Mouse (Mus musculus) embryo, embryonic 9.5 days (tissue): ENCODE measurements around the gene Ly6g5b.

ENCODE experiments used
- DNase-seq: peaks from one replicate; pipeline ENCODE4 v3.0.0-alpha.2; 2017; ENCODE audit errors: extremely low spot score

Ly6g5b gene

GRCm38 (mm10) chr17:35105740-35106389, 9.4 kb downstream of the Ly6g5b start:
- peak; percentile 23 for DNase-seq

DNA sequence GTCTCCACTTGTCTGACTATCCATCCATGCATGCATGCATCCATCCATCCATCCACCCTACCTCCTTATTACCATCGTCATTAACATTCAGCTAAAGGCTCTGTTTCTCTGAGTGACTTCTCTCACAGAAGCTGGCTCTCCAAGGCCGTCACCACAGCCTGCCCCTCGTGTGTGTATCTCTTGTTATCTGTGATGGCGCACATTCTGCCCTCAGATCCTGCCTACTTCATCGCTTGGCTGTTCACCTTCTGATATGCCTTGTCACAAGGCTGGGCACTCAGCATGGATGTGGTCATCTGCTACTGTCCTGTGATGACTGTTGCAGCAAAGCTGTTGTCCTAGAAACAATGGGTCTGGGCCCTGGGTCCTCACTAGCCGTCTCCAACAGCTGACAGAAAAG, 10.5 kb downstream of the Ly6g5b start:
- DNase-seq, result no peak

DNA sequence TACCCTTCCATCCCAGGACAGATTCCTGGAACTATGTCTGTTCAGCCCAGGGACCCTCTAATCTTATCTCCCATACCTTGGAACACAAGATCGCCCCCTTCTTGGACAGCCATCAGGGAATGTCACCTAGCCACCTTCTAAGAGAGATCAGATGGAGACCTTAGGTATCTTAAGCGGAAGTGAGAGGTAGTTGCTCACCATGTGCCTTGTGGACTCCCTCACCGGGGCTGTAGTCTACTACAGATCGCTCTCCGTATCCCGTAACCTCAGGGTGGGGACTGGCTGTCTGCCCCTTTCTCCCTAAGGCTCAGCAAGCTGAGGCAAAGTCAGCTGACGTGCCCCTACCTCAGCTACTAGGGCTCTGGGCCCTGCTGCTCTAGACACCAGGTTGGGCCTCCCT, 11.1 kb downstream of the Ly6g5b start:
- no peak for DNase-seq

DNA sequence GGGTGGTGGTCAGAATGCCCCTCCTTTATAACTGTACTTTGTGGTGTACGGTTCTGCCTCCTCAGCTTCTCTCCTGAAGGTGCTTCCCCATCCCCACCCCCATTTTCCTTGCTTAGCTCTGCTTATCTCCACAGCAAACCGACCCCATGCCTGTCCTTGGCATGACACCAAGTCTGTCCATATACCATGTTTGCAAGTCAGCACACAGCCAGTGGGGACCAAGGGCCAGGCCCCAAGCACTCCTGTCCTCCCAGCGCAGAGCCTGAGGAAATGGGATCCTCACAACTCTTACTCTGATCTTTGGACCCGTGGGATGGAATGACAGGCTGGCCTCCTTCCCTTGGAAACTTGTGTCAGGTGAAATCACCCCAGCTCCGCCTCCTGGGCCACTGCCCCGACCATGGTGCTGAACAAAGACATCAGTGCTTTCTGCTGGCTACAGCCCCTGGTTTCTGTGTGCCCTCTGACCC, 12.0 kb downstream of the Ly6g5b start:
- DNase-seq, result no peak

- DNase-seq, result no peak
Measured at GRCm38 (mm10) chr17:35102299-35102698, 12.9 kb downstream of the Ly6g5b start.

- no peak for DNase-seq
Measured at GRCm38 (mm10) chr17:35101161-35101560, 14.1 kb downstream of the Ly6g5b start.

GRCm38 (mm10) chr17:35100196-35100765, 14.9 kb downstream of the Ly6g5b start:
- no peak for DNase-seq

DNA sequence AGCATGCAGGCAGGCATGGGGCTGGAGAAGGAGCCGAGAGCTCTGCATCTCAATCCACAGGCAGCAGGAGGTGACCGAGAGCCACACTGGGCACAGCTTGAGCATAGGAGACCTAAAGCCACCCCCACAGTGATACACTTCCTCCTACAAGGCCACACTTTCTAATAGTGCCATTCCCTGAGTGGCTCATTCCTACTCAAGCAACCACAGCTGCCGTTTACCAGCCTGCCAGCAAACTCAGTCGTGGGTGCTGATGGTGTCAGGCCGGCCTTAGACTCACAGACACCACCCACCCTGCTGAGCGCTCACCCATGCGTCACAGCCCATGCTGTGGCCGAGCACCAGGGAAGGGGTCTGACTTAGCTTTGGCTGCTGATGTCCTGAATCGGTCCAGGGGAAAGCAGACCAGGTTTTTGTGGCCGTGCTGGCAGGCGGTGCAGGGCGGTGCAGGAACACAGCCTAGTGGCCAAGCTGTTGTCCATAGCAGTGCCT, 18.0 kb downstream of the Ly6g5b start:
- DNase-seq, result no peak

GRCm38 (mm10) chr17:35096597-35096996, 18.6 kb downstream of the Ly6g5b start:
- no peak for DNase-seq

- no peak for DNase-seq
Measured at GRCm38 (mm10) chr17:35094475-35095365, 20.5 kb downstream of the Ly6g5b start.

GRCm38 (mm10) chr17:35092403-35093198, 22.6 kb downstream of the Ly6g5b start:
- no peak for DNase-seq

DNA sequence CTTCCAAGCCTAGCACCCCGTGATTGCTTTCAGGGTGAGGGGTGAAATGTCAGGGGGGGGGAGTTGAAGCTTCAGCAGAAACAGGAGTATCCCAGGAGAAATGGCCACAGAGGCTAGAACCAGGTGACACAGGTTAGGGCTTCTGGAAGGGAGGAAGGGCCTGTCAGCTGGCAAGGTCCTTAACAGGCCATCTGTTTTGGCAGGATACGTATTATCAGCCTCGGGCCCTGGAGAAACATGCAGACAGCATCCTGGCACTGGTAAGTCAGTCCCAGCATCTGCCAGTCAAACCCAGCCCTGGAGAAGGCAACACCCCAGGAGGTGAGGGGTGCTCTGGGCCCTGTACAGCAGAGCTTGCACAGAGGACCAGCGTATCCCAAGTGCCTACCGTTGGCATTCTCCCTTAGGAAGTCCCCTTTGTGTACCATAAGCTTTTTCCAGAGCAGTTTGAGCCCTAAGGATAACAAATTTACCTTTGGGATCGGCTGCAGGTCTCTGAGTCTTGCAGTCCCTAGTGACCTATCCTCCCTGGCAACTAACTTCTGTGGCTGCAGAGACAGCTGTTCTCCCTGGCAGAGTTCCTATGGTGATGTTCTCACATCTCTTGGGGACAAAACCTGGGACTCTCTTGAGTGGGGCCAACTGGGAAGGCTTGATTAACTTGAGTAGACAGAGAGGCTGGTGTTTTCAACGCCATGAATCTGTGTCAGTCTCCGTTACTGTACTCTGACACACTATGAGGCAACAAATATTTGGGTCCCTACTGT, 24.9 kb downstream of the Ly6g5b start:
- DNase-seq, result no peak

DNA sequence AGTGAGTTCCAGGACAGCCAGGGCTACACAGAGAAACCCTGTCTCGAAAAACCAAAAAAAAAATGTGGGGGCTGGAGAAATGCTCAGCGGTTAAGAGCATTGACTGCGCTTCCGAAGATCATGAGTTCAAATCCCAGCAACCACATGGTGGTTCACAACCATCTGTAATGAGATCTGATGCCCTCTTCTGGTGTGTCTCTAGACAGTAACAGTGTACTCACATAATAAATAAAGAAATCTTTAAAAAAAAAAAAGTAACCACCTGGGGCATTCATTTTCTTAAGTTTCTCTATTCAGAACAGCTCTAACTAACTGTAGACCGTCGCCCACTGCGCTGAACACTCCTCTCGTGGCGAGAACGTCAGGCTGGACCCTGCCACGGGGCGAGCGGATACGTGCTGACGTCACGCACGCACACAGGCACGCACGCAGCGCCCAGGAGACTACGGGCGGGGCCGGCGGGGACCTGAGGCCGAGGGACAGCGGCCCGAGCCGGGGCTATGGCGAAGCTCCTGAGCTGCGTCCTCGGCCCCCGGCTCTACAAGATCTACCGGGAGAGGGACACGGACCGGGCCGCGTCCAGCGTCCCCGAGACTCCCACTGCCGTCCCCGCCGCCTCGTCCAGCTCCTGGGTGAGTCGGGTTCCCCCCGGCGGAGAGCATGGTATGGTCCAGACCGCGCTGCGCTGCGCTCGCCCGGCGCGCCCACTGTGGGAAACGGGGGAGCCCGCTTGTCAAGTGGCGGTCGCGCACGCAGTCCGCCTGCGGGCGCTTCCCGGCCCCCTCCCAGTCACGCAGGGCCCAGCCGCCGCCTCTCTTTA, 26.2 kb downstream of the Ly6g5b start, which contains the start of gene Abhd16a:
TSS of gene Abhd16a (plus strand) at position 439 of the 820 bp plus-strand sequence.
- DNase-seq, result peak; percentile 94

DNA sequence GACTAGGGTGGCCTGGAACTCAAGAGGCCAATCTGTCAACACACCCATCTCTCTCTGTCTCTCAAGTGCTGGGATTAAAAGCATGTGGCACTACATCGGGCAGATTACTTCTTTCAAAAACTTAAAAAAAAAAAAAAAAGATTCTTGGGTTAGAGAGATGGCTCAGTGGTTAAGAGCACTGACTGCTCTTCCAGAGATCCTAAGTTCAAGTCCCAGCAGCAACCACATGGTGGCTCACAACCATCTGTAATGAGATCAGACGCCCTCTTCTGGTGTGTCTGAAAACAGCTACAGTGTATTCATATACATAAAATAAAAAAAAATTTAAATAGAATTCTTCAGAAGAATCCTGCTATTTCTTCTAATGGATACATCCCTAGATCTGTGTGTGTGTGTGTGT, 27.1 kb downstream of the Ly6g5b start:
- DNase-seq, result no peak

GRCm38 (mm10) chr17:35085208-35085865, 29.9 kb downstream of the Ly6g5b start, which contains the start of gene Ly6g6f:
Gene Ly6g6f, minus strand, starts transcription at chr17:35085610.
- no peak for DNase-seq

GRCm38 (mm10) chr17:35083929-35084497, 31.2 kb downstream of the Ly6g5b start:
- no peak for DNase-seq

GRCm38 (mm10) chr17:35082841-35083576, 32.2 kb downstream of the Ly6g5b start:
- no peak for DNase-seq

DNA sequence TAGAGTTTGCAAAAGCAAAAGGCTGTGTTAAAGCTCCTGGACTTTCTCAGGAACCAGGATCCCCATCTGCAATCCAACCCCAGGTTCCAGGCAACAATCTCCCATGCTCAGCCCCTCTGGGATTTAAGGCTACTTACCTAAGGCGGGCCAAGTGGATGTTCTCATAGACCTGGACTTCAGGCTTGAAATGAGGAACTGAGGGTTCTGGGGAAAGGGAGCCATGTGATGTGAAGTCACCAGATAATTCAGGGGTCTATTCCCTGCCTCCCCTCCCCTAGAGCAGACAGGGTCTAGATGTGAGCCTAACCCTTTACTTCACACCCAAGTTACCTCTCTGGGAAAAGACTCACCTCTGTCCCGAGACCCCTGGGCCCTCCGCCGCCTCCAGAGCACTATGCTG, 34.5 kb downstream of the Ly6g5b start:
- no peak for DNase-seq
